Mouse (Mus musculus) megakaryocyte, embryonic 14.5 days (primary cell): ENCODE results near the gene Use1.

Source experiments
- FLI1 ChIP-seq: IDR thresholded peaks from 2 replicates; pipeline ENCODE4 v1.6.1; 2012; ENCODE audit warnings: low read length, inconsistent platforms, mixed read lengths
- GATA1 ChIP-seq: IDR thresholded peaks from 3 replicates; pipeline ENCODE4 v1.6.1; 2012; ENCODE audit warnings: mixed read lengths, low read length, inconsistent platforms, borderline replicate concordance

DNA sequence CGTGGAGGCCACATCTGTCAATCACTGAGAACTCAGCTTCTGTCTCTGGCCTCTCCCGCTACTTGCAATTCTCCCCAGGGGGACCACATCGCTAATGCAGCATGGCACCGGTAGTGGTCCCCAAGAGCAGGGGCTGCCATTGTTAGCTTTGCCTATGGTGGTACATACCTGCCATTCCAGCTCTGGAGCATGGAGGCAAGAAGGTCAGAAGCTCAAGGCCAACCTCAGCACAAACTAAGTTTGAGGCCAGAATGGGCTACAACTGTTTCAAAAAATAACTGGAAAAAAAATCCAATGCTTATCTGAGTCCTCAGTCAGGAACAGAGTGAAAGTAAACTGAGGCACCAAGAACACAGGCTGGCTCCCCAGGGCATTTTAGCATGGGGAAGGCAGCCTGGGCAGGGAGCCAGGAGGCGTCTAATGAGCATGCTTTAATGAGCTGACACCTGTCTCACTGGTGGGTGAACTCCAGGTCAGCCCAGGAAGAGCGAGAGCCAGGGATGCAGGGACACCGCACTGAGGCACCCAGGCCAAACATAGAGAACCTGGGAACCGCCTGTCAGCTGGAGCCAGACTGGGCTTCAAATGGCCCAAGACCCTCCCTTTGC, 9.9 kb downstream of the Use1 start:
- TF ChIP-seq GATA1, result no peak
- no peak for TF ChIP-seq FLI1
